Mouse (Mus musculus): Measurements from ENCODE around the gene Dhx32.

Gene Dhx32

GRCm38 (mm10) chr7:133782717-133783435, at the start of gene Dhx32:
Gene Dhx32 (minus strand): TSS chr7:133782726.
- DNase-seq (ENCODE audit: low spot score in 2 of 2), result peak in 1 of 2 experiments; percentile 8

- no peak for DNase-seq (ENCODE audit: low spot score in 2 of 2)
These were observed 47.1 kb upstream of the Dhx32 start for GRCm38 (mm10) chr7:133829579-133829978.

GRCm38 (mm10) chr7:133828514-133828913, 46.0 kb upstream of the Dhx32 start:
- DNase-seq (ENCODE audit: low spot score in 2 of 2), result no peak

- DNase-seq (ENCODE audit: low spot score in 2 of 2), result peak in 1 of 2 experiments; percentile 4
These were observed 42.1 kb upstream of the Dhx32 start for GRCm38 (mm10) chr7:133824579-133824978.

GRCm38 (mm10) chr7:133823751-133824150, 41.2 kb upstream of the Dhx32 start:
- DNase-seq (ENCODE audit: low spot score in 2 of 2), result no peak

- no peak for DNase-seq (ENCODE audit: low spot score in 2 of 2)
These were observed 30.8 kb upstream of the Dhx32 start for GRCm38 (mm10) chr7:133813331-133813730.

GRCm38 (mm10) chr7:133812927-133813326, 30.4 kb upstream of the Dhx32 start:
- no peak for DNase-seq (ENCODE audit: low spot score in 2 of 2)

GRCm38 (mm10) chr7:133805614-133806175, 23.2 kb upstream of the Dhx32 start:
- no peak for DNase-seq (ENCODE audit: low spot score in 2 of 2)

GRCm38 (mm10) chr7:133801823-133802222, 19.3 kb upstream of the Dhx32 start:
- no peak for DNase-seq (ENCODE audit: low spot score in 2 of 2)

GRCm38 (mm10) chr7:133799928-133800327, 17.4 kb upstream of the Dhx32 start:
- DNase-seq (ENCODE audit: low spot score in 2 of 2), result no peak

GRCm38 (mm10) chr7:133794720-133795119, 12.2 kb upstream of the Dhx32 start:
- no peak for DNase-seq (ENCODE audit: low spot score in 2 of 2)

GRCm38 (mm10) chr7:133793248-133794131, 11.0 kb upstream of the Dhx32 start:
- no peak for DNase-seq (ENCODE audit: low spot score in 2 of 2)

GRCm38 (mm10) chr7:133792771-133793170, 10.2 kb upstream of the Dhx32 start:
- DNase-seq (ENCODE audit: low spot score in 2 of 2), result no peak

- no peak for DNase-seq (ENCODE audit: low spot score in 2 of 2)
These were observed 8.2 kb upstream of the Dhx32 start for GRCm38 (mm10) chr7:133790608-133791229.

GRCm38 (mm10) chr7:133790171-133790570, 7.6 kb upstream of the Dhx32 start:
- no peak for DNase-seq (ENCODE audit: low spot score in 2 of 2)

GRCm38 (mm10) chr7:133788147-133788546, 5.6 kb upstream of the Dhx32 start:
- DNase-seq (ENCODE audit: low spot score in 2 of 2), result no peak

- no peak for DNase-seq (ENCODE audit: low spot score in 2 of 2)
These were observed 5.0 kb upstream of the Dhx32 start for GRCm38 (mm10) chr7:133787571-133787970.

GRCm38 (mm10) chr7:133781991-133782390, 535 bp downstream of the Dhx32 start:
- DNase-seq (ENCODE audit: low spot score in 2 of 2), result no peak

- DNase-seq (ENCODE audit: low spot score in 2 of 2), result no peak
These were observed 943 bp downstream of the Dhx32 start for GRCm38 (mm10) chr7:133781583-133781982.

GRCm38 (mm10) chr7:133776626-133776996, 5.9 kb downstream of the Dhx32 start, which contains the start of gene Fank1:
Gene Fank1 (plus strand): TSS chr7:133776861.
- peak; percentile 68 to 81 for DNase-seq (ENCODE audit: low spot score in 2 of 2)

GRCm38 (mm10) chr7:133775796-133776625, 6.5 kb downstream of the Dhx32 start:
- peak in 1 of 2 experiments; percentile 9 for DNase-seq (ENCODE audit: low spot score in 2 of 2)
